Mouse (Mus musculus) embryonic fibroblast, embryonic 13.5 days (primary cell): Measurements from ENCODE around the gene Gapdhs. TPM values are rescaled to one million over a fixed set of nuclear protein-coding genes. Genes with fewer than 3 reads are reported as not detected.
"Not testable (repeated sequence)": the region's sequence is repeated elsewhere in the genome, so short reads cannot be mapped to it uniquely, and the experiment has no call there.

Experiments
- H3K27ac ChIP-seq: 2 replicates; pipeline ENCODE4 v1.5.1; 2012; ENCODE audit warnings: low read length, control low read depth, inconsistent platforms; ENCODE audit not compliant: insufficient read depth
- H3K4me1 ChIP-seq: 2 replicates; pipeline ENCODE4 v1.6.1; 2011; ENCODE audit warnings: low read length; ENCODE audit not compliant: control insufficient read depth, insufficient read depth
- H3K4me3 ChIP-seq: 2 replicates; pipeline ENCODE4 v1.5.1; 2011; ENCODE audit warnings: mild to moderate bottlenecking, control low read depth, low read length; ENCODE audit not compliant: insufficient read depth
- CTCF ChIP-seq: IDR thresholded peaks from 2 replicates; pipeline ENCODE4 v1.5.1; 2011; ENCODE audit warnings: mild to moderate bottlenecking, control low read depth, low read length, moderate library complexity, borderline replicate concordance; ENCODE audit not compliant: insufficient read depth
- POLR2A ChIP-seq: IDR thresholded peaks from 2 replicates; pipeline ENCODE4 v1.6.1; 2011; ENCODE audit warnings: low read depth, mild to moderate bottlenecking, control low read depth, low read length, moderate library complexity
- polyA plus RNA-seq: library from polyadenylated mRNA; stranded (reverse); fragments of >200 nt; gene quantifications from 2 replicates; pipeline ENCODE4 v1.2.4, GENCODE M21; 2011; ENCODE audit warnings: low read depth; ENCODE audit not compliant: missing spikeins, insufficient read length

Gene Gapdhs
- polyA plus RNA-seq, 1 experiment: not detected

DNA sequence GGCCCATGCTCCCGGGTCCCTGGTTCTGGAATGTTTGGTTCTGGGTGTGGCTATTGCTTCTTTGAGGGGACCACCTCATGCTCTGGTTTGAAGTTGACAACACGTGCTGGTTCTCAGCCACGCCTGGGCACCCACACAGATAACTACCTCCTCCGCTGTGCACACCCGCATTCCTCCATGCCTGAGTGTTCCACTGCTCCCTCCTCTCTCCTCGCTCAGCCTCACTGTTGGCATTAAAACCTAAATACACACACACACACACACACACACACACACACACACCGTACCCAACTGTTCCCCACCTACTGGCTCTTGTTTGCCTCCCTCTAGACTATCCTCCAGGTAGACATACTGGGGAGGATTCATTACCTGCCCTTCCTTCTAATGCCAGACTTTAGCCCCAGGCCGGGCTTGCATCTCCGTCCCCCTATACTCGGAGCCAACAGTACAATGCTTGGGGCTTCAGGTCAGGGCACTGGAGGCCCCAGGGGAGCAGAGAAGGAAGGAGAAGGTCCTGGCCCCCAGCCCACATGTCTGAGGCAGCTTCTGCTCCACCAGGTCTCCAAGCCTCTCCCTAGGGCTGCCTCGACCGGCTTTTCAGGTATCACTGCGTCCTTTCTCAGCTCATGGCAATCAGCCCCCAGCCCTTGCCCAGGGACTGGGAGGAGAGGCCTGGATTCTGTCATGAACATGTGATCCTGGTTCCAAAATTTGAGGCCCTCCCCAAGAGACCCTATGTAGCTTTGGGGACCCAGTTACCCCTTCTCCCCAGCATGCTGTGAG is 6.5 kb upstream of the Gapdhs start:
- Histone ChIP-seq H3K27ac (no peak overlapping the region), H3K4me3 (no peak overlapping the region), H3K4me1 (no peaks in the 10 kb centered on the region)
- TF ChIP-seq CTCF (no peak), POLR2A (no peak)

DNA sequence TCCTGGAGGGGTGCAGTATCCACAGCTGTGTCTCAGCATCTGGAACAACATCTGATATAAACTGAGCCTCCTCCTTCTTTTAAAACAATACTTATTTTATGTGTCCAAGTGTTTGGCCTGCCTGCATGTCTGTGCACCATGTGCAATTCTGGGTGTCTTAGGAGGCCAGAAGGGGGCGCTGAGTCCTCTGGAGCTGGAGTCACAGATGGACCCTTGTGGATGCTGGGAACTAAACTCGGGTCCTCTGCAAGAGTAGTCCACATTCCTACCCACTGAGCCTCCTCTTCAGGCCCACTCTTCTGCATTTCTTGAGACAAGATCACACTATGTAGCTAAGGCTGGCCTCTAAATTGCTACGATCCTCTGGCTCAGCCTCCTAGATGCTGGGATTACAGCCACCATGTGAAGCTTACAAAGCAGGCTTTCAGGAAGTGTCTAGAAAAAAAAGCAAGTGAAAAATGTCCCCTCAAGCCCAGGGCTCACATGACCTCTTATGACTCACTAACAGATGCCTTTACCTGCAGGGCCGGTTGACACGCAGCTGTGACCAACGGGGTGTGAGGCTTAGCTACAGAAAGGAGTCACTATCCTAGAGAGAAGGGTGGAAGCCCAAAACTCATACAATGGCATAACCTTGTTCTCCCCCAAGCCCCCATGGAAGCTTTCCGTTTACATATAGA is 4.2 kb upstream of the Gapdhs start:
- Histone ChIP-seq H3K27ac (no peak overlapping the region), H3K4me1 (no peaks in the 10 kb centered on the region), H3K4me3 (no peak overlapping the region)
- TF ChIP-seq CTCF: no peak
- TF ChIP-seq POLR2A: no peak

DNA sequence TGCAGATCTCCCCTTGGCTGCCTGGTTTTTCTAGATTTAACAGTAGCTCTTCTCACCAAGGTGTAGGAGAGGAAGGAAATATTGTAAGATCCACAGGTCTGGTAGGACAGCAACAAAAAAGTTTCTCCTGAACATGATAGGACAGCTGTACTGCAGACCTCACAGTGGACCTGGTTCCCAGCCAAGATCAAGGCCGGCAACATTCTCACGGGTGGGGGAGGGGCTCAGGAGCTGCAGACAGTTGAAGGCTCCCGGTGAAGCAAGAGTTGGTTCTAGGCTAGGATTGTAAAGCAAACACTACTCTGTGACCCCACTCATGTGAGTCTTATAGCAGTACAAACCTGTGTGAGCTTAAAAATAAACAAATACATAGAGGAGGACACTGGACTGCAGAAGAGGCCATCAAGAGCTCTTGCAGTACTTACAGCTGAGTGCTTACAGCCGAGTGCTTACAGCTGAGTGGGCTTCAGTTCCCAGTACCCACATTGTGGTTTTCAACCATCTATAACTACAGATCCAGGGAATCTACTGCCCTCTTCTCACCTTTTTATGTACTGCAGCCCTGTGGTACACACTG is 629 bp upstream of the Gapdhs start:
- no peak for TF ChIP-seq CTCF
- no peak for TF ChIP-seq POLR2A
- Histone ChIP-seq H3K27ac (no peak overlapping the region), H3K4me1 (no peaks in the 10 kb centered on the region), H3K4me3 (no peak overlapping the region)

DNA sequence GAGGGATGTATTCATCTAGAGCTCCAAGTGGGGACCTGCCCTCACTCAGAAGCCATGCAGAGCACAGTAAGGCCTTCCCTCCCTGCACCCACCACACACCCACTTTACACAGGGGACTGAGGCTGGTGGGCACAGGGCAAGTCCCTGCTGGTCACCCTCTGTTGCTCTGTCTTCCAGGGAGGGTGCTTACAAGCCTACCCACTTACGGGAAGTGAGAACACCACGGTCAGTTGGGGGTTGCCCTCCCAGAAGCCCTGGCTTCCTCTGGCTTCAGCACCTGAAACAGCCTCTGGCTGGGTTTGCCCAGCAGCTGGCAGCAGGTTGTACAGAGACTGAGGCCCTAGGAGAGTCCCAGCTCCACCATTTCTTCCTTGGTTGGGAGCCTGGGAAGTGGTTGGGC is 911 bp downstream of the Gapdhs start:
- not testable (repeated sequence) for H3K27ac ChIP-seq, H3K4me3 ChIP-seq, H3K4me1 ChIP-seq

DNA sequence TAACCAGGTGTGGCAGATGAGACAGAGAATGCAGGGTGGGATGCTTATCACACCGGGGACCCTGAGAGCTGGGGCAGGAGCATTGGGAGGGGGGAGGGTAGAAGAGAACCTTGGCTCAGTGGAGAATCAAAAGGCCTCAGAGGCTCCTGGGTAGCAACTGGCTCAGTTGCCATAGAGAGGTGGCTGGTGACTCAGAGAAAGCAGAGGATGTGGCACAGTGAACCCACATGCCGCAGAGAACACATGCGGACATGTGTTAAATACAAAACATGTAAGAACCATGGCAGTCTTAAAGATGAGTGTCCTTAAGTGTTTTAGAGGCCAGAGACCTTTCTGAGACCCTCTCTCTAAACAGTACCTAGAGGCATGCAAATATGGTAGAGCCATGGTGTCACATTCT is 7.3 kb downstream of the Gapdhs start:
- no peaks in the 10 kb centered on the region for H3K4me1 ChIP-seq
- TF ChIP-seq CTCF (no peak), POLR2A (no peak)
- H3K4me3 ChIP-seq: no peak overlapping the region
- H3K27ac ChIP-seq: no peak overlapping the region

DNA sequence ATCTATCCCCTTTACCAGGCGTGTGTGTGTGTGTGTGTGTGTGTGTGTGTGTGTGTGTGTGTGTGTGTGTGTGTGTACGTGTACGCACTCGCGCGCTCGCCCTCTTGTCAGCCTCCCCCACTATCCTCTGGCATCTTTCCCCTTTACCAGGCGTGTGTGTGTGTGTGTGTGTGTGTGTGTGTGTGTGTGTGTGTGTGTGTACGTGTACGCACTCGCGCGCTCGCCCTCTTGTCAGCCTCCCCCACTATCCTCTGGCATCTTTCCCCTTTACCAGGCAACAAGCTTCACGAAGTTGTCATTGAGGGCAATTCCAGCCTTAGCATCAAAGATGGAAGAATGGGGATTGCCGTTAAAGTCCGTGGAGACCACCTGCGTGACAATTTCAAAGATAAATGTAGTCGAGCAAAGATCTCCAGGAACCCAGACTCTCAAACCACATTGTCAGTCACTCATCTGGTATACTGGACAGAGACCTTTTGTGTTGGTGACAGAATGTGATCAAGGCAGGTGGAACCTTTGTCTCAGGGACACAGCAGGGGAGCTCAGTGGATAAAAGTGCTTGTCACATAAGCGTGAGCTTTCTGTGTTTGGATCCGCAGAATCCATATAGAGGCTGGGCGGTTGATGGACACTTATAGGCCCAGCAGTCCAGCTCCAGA is 13.3 kb downstream of the Gapdhs start:
- Histone ChIP-seq H3K4me3 (peak overlapping the region; percentile 71), H3K27ac (peak overlapping the region; percentile 19; the same call in 1 of the 2 replicates)
- H3K4me1 ChIP-seq: not testable (repeated sequence)

GRCm38 (mm10) chr7:30729396-30730063 is 14.0 kb downstream of the Gapdhs start, which contains the start of gene Tmem147:
Tmem147 (minus strand) TSS chr7:30729540.
- H3K27ac ChIP-seq: peak within 1 kb of the TSS; percentile 19; the same call in 1 of the 2 replicates
- H3K4me3 ChIP-seq: peak within 1 kb of the TSS; percentile 71
- H3K4me1 ChIP-seq: no peaks in the 10 kb centered on the region

DNA sequence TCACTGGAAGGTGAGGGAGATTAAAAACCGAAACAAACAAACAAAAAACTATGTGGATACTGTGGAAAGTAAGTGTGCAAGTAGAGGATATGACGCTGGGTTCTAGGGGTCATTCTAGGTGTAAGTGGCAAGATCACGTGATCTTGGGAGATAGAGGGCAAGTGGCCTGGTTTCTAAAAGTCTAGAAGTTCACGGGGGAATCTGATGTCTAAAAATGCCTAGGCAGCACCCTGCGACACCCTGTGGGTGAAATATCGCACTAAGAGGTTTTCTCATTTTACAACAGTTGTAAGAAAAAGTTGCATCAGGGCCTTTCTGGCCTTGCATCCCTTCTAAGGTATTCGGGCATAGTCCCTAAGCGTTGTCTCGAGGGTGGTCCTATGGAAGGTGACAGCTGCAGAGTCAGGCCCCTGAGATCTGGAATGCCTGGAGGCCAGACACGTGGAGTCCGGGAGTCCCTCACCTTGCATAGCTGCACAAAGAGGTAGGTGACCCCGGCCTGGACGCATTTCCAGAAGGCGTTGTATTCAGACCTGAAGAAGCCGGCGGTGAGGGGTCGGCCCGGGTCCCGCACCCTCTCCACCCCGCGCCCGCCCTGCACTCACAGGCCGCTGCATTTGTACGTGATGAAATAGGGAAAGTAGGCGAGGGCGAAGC is 14.6 kb downstream of the Gapdhs start:
- Histone ChIP-seq H3K4me3 (peak overlapping the region; percentile 71), H3K4me1 (no peaks in the 10 kb centered on the region), H3K27ac (no peak overlapping the region)
- TF ChIP-seq POLR2A (no peak), CTCF (no peak)

More at GRCm38 (mm10) chr7:30729396-30730063, 14.0 kb downstream of the Gapdhs start, which contains the start of gene Tmem147:
- TF ChIP-seq CTCF (no peak), POLR2A (peak; percentile 91)

DNA sequence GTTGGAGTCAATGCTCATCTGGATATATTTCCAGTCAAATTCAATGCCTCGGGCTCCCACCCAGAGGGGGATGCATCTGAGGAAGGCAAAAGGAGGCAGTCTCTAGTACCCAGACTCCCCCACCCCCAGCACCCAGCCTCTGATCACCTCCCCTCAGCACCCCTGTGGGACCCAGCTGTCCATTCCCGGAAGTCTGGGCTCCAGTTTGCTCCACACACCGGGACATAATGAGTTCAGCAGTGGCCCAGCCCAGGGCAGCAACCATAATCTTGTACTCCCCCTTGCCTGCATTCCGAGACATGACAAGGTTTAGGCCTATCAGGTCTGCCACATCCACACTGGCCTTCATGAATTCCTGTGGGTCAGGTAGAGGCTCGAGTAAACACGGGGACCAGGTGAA is 15.3 kb downstream of the Gapdhs start:
- peak overlapping the region; percentile 71 for H3K4me3 ChIP-seq
- no peak overlapping the region for H3K27ac ChIP-seq

More for the DNA sequence above, 15.3 kb downstream of the Gapdhs start:
- H3K4me1 ChIP-seq: no peaks in the 10 kb centered on the region
- no peak for TF ChIP-seq CTCF
